Mouse (Mus musculus): Measurements from ENCODE around the gene Olfr1535.

The Olfr1535 gene

GRCm38 (mm10) chr13:21559793-21560192, at the start of gene Olfr1535:
Gene Olfr1535 (minus strand): TSS chr13:21559893.
- DNase-seq (ENCODE audit: low spot score) = no peak

- DNase-seq (ENCODE audit: low spot score) = no peak
These were observed 31.9 kb upstream of the Olfr1535 start for GRCm38 (mm10) chr13:21591618-21592017.

GRCm38 (mm10) chr13:21581659-21582058, 22.0 kb upstream of the Olfr1535 start, which contains the start of gene Olfr1364:
Gene Olfr1364 (minus strand): TSS chr13:21581759.
- no peak for DNase-seq (ENCODE audit: low spot score)

GRCm38 (mm10) chr13:21550416-21551110, 9.1 kb downstream of the Olfr1535 start:
- DNase-seq (ENCODE audit: low spot score) = no peak

GRCm38 (mm10) chr13:21549487-21549886, 10.2 kb downstream of the Olfr1535 start:
- no peak for DNase-seq (ENCODE audit: low spot score)

GRCm38 (mm10) chr13:21542708-21543107, 17.0 kb downstream of the Olfr1535 start, which contains the start of gene Olfr1366:
Gene Olfr1366 (minus strand): TSS chr13:21542808.
- no peak for DNase-seq (ENCODE audit: low spot score)

GRCm38 (mm10) chr13:21530781-21531201, 28.9 kb downstream of the Olfr1535 start, which contains the start of gene Zkscan8:
Gene Zkscan8 (minus strand): TSS chr13:21531120.
- peak; percentile 82 for DNase-seq (ENCODE audit: low spot score)

GRCm38 (mm10) chr13:21530136-21530535, 29.6 kb downstream of the Olfr1535 start:
- no peak for DNase-seq (ENCODE audit: low spot score)

GRCm38 (mm10) chr13:21506221-21506649, 53.5 kb downstream of the Olfr1535 start:
- DNase-seq (ENCODE audit: low spot score) = peak; percentile 85
